Mouse (Mus musculus) limb, embryonic 14.5 days (tissue): ENCODE results near the gene Fam13c. TPM values are rescaled to one million over a fixed set of nuclear protein-coding genes. Genes with fewer than 3 reads are reported as not detected.

ENCODE experiments used
- ATAC-seq: fragments of 200-750 bp; cut with Nextera tagmentation; 2 replicates; pipeline ENCODE4 v1.8.0; 2017; ENCODE audit warnings: low read depth, moderate number of reproducible peaks, moderate TSS enrichment; ENCODE audit not compliant: low FRiP score
- DNase-seq: peaks from one replicate; pipeline ENCODE4 v3.0.0-alpha.2; 2015; ENCODE audit warnings: low spot score
- H3K27ac ChIP-seq: fragments of 300-500 bp; sonication (generic); replicated peaks from 2 replicates; pipeline ENCODE4 v1.5.1; 2014; ENCODE audit warnings: low read depth, mild to moderate bottlenecking, low read length, moderate library complexity, mixed read lengths
- H3K27me3 ChIP-seq: fragments of 300-500 bp; sonication (generic); 2 replicates; pipeline ENCODE4 v1.6.1; 2014; ENCODE audit warnings: low read length, mixed read lengths; ENCODE audit not compliant: control insufficient read depth, insufficient read depth
- H3K36me3 ChIP-seq: fragments of 300-500 bp; sonication (generic); 2 replicates; pipeline ENCODE4 v1.6.1; 2014; ENCODE audit warnings: mild to moderate bottlenecking, low read length, moderate library complexity, mixed read lengths; ENCODE audit not compliant: control insufficient read depth, insufficient read depth
- H3K4me1 ChIP-seq: fragments of 300-500 bp; sonication (generic); 2 replicates; pipeline ENCODE4 v1.6.1; 2014; ENCODE audit warnings: antibody characterized with exemption, low read length, mixed read lengths; ENCODE audit not compliant: control insufficient read depth, insufficient read depth
- H3K4me2 ChIP-seq: fragments of 300-500 bp; sonication (generic); replicated peaks from 2 replicates; pipeline ENCODE4 v1.6.1; 2014; ENCODE audit warnings: low read depth, mild to moderate bottlenecking, low read length, moderate library complexity; ENCODE audit not compliant: severe bottlenecking
- H3K4me3 ChIP-seq: fragments of 300-500 bp; sonication (generic); replicated peaks from 2 replicates; pipeline ENCODE4 v1.5.1; 2014; ENCODE audit warnings: low read length
- H3K9ac ChIP-seq: fragments of 300-500 bp; sonication (generic); 2 replicates; pipeline ENCODE4 v1.6.1; 2014; ENCODE audit warnings: mild to moderate bottlenecking, low read depth, low read length, moderate library complexity; ENCODE audit not compliant: severe bottlenecking
- H3K9me3 ChIP-seq: fragments of 300-500 bp; sonication (generic); 2 replicates; pipeline ENCODE4 v1.6.1; 2016; ENCODE audit warnings: low read length; ENCODE audit not compliant: control insufficient read depth
- POLR2A ChIP-seq: fragments of 200-500 bp; IDR thresholded peaks from 2 replicates; pipeline ENCODE4 v1.8.0; 2012; ENCODE audit warnings: inconsistent platforms, mild to moderate bottlenecking, moderate library complexity, borderline replicate concordance; ENCODE audit not compliant: insufficient read depth, insufficient read length; ENCODE audit errors: extremely low read depth
- WGBS: fragments of 180-500 bp; shearing (Covaris S2); extraction: QIAGEN DNeasy Blood & Tissue Kit; methylation state at CpG from one replicate; pipeline ENCODE4 v1.1.7; 2014; 5-methylcytosine and 5-hydroxymethylcytosine counted together
- polyA plus RNA-seq, 2 experiments: library from polyadenylated mRNA; depleted of rRNA in 1 of 2; stranded (reverse) in 1 of 2; unstranded in 1 of 2; fragments of >200 nt; fragmentation: Nextera tagmentation in 1 of 2; extraction: Ambion mirVana in 1 of 2; gene quantifications; 2 replicates each; pipeline versions ENCODE4 v1.2.1 to v1.2.3; 2012 to 2014

Fam13c gene
- polyA plus RNA-seq, 2 experiments: 6.1 to 11.0 TPM

GRCm38 (mm10) chr10:70598516-70599125 is 158.3 kb downstream of the Fam13c start:
- ATAC-seq (0 out of 2 replicates have a peak, but pooled peaks have one; percentile 13), DNase-seq (no peak)
- Histone ChIP-seq H3K4me3 (peak overlapping the region; percentile 67), H3K9ac (peak overlapping the region; percentile 34; the same call in 1 of the 2 replicates), H3K36me3 (no peaks in the 10 kb centered on the region), H3K4me2 (peak overlapping the region; percentile 96), H3K27ac (no peak overlapping the region), H3K9me3 (no peaks in the 10 kb centered on the region), H3K4me1 (peaks cover 6% of the 10 kb centered on the region; the same call in 1 of the 2 replicates), H3K27me3 (peaks cover 23% of the 10 kb centered on the region; the same call in 1 of the 2 replicates)
- WGBS: under 1% methylated on average over 40 of the region's 48 CpGs
- TF ChIP-seq POLR2A: no peak

GRCm38 (mm10) chr10:70599126-70599924 is 159.0 kb downstream of the Fam13c start:
- peak; percentile 66 for DNase-seq
- Histone ChIP-seq H3K4me1 (peaks cover 6% of the 10 kb centered on the region; the same call in 1 of the 2 replicates), H3K9ac (peak overlapping the region; percentile 34), H3K4me2 (peak overlapping the region; percentile 96), H3K27ac (no peak overlapping the region), H3K9me3 (no peaks in the 10 kb centered on the region), H3K4me3 (peak overlapping the region; percentile 67), H3K36me3 (no peaks in the 10 kb centered on the region), H3K27me3 (peaks cover 23% of the 10 kb centered on the region; the same call in 1 of the 2 replicates)
- peak; percentile 89 for ATAC-seq
- no peak for TF ChIP-seq POLR2A
- WGBS: 0% methylated on average over 57 of the region's 124 CpGs

GRCm38 (mm10) chr10:70599925-70600305 is 159.6 kb downstream of the Fam13c start:
- 2% methylated on average over 18 of the region's 28 CpGs for WGBS
- Histone ChIP-seq H3K9ac (peak overlapping the region; percentile 34), H3K4me1 (peaks cover 6% of the 10 kb centered on the region; the same call in 1 of the 2 replicates), H3K27ac (no peak overlapping the region), H3K9me3 (no peaks in the 10 kb centered on the region), H3K27me3 (peaks cover 23% of the 10 kb centered on the region; the same call in 1 of the 2 replicates), H3K4me2 (peak overlapping the region; percentile 96), H3K4me3 (peak overlapping the region; percentile 67), H3K36me3 (no peaks in the 10 kb centered on the region)
- TF ChIP-seq POLR2A: no peak
- DNase-seq (no peak), ATAC-seq (no peak)

Other genes starting within 250 kb of the Fam13c start
- 34.8 and 37.7 TPM in 2 replicates for gene Mrln, start 235.8 kb upstream of the Fam13c start, polyA plus RNA-seq (2012; rRNA removed)
- 32.6 and 35.5 TPM in 2 replicates for gene Mrln, start 235.8 kb upstream of the Fam13c start, polyA plus RNA-seq (2014; fragmentation: Nextera tagmentation; extraction: Ambion mirVana)
- 2.9 and 3.3 TPM in 2 replicates for gene Slc16a9, start 195.4 kb upstream of the Fam13c start, polyA plus RNA-seq (2012; rRNA removed)
- 1.6 and 2.6 TPM in 2 replicates for gene Slc16a9, start 195.4 kb upstream of the Fam13c start, polyA plus RNA-seq (2014; fragmentation: Nextera tagmentation; extraction: Ambion mirVana)
- 1.4 TPM in 2 replicates for gene Phyhipl, start 215.5 kb downstream of the Fam13c start, polyA plus RNA-seq (2012; rRNA removed)
- gene Phyhipl, start 215.5 kb downstream of the Fam13c start, polyA plus RNA-seq (2014; fragmentation: Nextera tagmentation; extraction: Ambion mirVana): 1.5 and 2.3 TPM in 2 replicates